Mouse (Mus musculus) stomach, postnatal 0 days (tissue): ENCODE results near the gene Cdh24.

Experiments used
- CTCF ChIP-seq: IDR thresholded peaks from 2 replicates; pipeline ENCODE4 v1.5.1; 2016; ENCODE audit warnings: antibody characterized with exemption, low read depth, mild to moderate bottlenecking, moderate library complexity
- EP300 ChIP-seq: optimal IDR thresholded peaks from 2 replicates; pipeline ENCODE3; 2016; ENCODE audit warnings: antibody characterized with exemption

DNA sequence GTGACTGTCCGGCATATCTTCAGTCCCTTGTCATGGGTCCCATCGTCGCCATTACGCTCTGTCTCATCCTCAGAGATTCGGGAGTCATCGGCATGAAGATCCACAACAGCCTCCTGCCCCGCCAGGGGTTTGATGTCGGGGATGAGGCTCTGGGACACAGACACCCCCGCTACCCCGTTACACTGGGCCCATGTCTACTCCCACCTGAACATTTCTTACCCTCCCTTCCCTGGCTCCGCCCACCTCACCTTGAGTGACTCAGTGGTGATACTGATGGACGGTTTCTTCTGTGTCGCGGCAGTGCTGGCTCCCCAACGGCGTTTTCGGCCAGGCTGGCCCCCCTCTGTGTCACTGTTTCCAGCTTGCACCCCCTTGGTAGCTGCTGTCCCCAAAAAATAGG, 5.3 kb upstream of the Cdh24 start:
- TF ChIP-seq EP300 = no peak
- TF ChIP-seq CTCF = no peak
